Mouse (Mus musculus): Measurements from ENCODE around the gene Rnf145. TPM values are rescaled to one million over a fixed set of nuclear protein-coding genes. Genes with fewer than 3 reads are reported as not detected.
A peak's percentile ranks its signal among the peaks of the same experiment; 100 is the strongest.

Gene Rnf145
- polyA plus RNA-seq, 1 experiment = 63.6 TPM

DNA sequence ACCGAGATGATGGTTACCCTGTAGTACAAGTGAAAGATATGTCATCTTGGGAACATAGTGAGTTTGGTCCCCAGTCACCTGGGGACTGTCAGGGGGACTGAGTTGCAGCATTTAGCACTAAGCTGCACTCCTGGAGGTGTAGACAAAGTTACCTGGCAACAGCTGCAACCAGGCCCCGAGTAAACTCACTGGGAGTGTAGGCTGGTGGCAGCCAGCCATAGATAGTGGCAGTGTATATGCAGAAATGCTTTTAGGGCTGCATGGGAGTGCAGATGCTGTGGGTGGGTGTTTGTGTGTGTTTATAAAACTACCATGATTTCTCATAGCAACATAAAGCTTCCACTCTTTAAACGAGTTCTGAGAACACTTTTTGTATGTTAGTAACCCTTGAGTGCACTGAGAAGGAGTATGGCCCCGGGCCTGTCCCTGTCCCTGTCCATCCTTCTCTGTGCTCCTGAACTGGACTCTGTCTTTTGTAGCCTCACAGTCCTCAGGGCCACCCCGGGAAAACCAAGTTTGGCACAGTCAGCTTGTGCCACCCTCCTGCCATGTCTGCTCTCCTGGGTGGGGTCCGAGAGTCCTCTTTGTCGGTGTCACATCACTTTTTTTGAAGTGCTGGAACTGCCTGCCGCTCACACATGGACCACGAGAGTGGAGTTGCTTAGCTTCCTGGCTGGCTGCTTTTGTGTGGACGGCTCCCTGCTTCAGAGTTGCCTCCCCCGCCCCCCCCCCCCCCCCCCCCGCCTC, 43.8 kb downstream of the Rnf145 start:
- no peak for DNase-seq (ENCODE audit: low read depth)

DNA sequence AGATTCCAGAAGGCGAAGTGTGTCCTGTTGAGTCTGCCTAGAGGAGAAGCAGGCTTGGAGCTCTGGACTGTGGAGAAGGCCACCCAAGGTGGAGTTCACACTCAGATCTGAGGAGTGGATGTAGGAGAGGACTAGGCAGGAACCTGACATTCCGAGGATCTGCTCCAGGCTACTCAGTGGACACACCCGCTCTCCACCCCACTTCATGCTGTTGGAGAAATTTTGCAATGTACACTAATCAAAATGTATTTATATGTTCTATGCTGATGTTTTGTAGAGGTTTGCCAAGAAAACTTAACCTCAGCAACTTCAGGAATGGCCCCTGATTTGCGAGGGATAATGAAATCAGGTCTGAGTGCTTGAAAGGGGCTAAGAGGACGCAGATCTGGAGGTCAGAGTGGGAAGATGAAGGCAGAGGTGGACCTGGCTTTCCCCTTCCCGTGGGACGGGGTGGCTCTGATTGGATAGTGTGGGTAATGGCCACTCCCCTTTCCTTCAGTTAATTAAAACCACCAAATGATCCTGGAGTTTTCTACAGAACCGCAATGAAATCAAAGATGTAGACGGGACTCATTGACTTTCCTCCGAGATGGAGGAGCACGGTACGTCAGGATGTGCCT, 45.6 kb downstream of the Rnf145 start:
- DNase-seq (ENCODE audit: low read depth) = no peak

DNA sequence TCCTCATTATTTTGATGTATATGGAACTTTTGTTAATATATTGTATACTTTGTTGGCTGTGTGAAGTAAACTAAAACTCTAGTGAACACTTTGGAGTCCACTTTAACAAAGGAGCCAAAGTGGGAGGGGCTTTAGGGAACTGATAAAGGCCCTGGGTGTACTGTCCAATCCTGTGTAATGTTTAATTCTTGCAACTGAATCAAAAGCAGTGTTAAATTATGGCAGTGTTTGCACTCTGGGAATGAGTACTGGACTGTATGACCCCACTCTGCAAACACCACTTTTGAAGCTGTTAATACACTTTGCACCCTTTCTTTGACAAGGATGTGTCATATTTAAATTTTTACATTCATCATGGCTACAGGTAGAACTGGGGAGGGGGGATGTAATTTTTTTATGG, 46.2 kb downstream of the Rnf145 start:
- DNase-seq (ENCODE audit: low read depth) = no peak

GRCm38 (mm10) chr11:44570336-44570735, 51.6 kb downstream of the Rnf145 start:
- peak; percentile 13 for DNase-seq (ENCODE audit: low read depth)

DNA sequence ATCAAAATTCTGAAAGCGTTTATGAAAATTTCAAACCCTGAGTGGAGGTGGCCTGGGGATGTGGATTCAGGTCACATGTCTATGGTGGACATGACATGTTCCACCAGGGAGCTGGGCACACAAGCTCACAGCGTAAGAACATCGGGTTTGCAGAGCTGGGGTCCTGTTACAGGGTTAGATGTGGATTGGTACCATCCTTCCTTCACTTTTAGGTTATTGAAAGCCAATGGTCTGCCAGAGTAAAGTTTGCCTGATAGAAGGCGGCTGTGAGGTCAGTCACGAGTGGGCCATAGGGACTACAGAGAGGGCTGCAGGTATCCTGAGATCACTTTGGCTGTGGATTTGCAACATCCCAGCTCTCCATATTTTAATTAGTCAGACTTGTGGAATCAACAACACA, 54.0 kb downstream of the Rnf145 start:
- no peak for DNase-seq (ENCODE audit: low read depth)

GRCm38 (mm10) chr11:44573396-44573795, 54.6 kb downstream of the Rnf145 start:
- no peak for DNase-seq (ENCODE audit: low read depth)

- DNase-seq (ENCODE audit: low read depth) = no peak
These were observed 55.6 kb downstream of the Rnf145 start for GRCm38 (mm10) chr11:44574391-44574790.

- no peak for DNase-seq (ENCODE audit: low read depth)
These were observed 56.1 kb downstream of the Rnf145 start for GRCm38 (mm10) chr11:44574820-44575219.

DNA sequence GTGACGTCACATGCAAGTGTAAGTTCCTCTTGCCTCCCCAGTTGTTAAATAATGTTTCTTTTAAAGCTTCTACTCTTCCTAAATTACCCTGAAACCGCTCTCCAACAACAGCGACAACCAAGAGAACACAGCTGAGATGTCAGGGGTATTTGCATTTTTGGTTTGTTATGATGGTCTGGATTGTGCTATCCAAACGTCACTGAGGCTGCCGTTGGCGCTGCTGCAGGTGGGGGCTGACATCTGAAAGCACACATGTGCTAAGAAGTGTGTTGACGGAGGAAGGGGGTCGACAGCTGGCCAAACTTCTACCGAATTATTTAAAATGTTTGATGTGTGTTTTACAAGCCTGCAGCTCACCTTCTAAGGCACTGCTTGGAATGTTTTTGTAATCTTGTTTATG, 59.1 kb downstream of the Rnf145 start:
- DNase-seq (ENCODE audit: low read depth) = no peak

- no peak for DNase-seq (ENCODE audit: low read depth)
These were observed 62.5 kb downstream of the Rnf145 start for GRCm38 (mm10) chr11:44581277-44581683.

DNA sequence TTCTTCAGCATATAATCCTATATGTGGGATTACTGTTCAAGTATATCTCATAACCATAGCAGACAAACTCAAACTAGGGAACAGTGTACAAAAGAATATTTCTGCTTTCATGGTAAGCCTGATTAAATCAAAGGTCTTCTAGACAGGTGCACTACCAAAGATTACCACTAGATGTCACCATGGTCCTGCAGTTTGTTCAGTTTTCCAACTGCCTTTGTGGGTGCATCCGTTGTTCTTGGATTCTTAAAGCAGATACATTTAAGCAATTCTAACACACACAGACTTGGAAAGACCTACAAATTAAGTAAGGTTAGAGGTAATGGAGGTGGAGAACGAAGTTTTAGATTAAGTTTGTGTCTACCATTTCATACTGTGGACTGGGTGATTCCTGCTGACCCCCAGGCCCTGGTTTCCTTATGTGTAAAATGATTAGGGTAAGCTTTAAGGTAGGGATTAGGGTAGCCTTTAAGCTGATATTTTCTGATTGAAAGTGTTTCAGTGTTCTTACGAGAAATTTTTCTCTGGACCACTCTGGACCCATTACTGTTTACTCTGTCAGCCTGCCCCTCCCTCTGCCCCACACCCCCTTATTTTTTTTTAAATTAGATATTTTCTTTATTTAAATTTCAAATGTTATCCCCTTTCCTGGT, 67.4 kb downstream of the Rnf145 start:
- no peak for DNase-seq (ENCODE audit: low read depth)

GRCm38 (mm10) chr11:44593016-44593415, 74.3 kb downstream of the Rnf145 start:
- no peak for DNase-seq (ENCODE audit: low read depth)

DNA sequence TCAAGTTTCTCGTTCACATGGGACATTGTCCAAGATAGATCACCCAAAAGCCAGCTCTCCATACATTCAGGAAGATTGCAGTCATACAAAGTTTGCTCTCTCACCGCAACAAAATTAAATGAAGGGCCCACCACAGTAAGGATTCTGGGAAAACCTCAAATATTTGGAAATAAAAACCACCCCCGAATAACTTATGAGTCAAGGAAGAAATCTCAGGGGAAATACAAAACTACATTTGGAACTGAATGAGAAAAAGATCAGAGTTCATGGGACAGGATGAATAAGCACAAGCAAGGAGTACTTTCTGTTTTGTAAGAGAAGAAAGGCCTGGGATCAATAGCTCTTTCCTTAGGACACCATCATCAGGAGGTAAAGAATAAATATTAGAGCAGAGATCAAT, 76.0 kb downstream of the Rnf145 start:
- no peak for DNase-seq (ENCODE audit: low read depth)

DNA sequence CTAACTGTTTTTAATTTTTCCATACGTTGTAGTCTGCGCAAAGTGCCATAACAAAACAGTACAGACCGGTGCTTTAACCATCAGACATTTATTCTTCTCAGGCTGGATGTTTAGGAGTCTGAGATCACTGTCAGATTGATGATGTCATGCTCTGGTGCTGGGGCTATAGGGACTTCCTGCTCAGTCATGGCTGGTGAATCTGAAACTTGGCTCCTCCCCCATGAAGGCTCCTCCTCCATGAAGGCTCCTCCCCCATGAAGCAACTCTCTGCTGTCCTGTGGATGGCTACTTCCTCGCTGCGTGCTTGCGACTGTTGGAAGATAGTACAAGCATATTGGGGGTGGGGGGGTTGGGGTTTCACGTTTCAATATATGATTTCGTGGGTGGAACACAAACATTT, 88.1 kb downstream of the Rnf145 start:
- no peak for DNase-seq (ENCODE audit: low read depth)

DNA sequence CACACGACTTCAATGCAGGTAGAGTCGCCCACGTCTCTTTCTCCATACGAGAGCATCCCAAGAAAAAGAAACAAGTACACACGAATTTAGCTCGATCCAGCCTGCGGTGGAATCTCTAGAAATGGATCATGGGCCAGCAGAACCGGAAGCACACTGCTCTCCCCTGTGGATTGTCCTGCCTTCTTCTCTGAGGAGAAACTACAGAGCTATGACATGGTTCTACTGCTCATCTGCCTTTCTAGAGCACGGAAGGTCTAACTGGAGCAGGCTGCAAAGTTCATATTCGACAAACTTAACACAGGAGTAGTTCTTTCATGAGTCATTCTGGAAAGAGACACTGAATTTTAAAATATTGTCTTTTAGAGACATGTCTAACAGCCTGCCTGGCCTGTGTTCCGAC, 89.9 kb downstream of the Rnf145 start:
- no peak for DNase-seq (ENCODE audit: low read depth)

DNA sequence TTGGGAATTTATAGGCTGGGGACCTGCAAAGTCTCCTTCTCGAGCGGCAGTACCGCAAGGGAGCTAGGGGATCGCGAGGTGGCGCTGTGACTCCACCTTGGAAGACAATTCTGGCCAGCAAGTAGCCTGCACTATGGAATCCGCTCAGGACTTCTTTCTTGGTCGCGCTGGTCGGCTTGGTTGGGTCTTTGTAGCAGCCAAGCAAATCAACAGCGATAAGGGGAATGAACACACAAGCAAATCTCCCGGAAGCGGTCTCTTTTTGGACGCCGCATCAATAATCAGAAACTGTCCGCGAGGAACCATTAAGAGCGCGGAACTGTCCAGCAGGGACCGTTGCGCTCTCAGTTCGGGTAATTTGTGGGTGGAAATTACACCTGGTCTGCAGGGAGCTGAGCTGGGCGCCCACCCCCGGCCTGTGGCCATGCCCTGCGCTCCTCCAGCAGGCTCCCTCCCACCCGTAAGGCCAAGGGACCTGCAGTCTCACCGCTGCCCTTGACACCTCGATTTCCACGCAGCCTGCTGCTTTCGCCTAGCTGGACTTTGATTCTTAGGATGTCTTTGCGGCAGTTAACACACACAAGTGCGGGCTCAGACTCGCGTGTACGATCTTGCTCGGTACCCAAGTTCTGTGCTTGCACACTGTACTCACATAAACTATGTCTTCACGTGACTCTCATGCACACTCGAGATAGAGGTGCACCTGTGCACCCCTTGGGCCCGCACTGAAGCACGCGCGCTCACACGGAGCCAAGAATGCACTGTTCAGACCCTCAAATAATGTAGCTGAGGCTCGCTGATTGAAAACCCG, 92.4 kb downstream of the Rnf145 start:
- no peak for DNase-seq (ENCODE audit: low read depth)

DNA sequence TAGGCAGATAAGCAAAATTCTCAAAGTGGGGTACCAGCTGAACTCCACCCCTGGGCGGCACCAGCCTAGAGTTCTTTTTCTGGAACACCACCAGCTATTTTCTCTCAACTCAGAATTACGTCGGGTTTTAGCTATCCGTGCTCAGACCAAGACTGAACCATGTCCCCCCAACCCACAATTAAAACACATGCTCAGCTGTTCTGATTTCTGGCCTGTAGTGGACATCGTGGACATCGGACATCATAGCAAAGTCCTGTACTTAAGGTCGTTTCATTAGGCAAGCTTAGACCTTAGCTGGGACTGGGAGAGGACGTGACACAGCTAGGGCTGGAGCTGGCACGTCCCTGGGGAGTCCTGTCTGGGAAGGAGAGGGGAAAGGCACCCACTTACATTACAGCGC, 93.4 kb downstream of the Rnf145 start:
- no peak for DNase-seq (ENCODE audit: low read depth)

DNA sequence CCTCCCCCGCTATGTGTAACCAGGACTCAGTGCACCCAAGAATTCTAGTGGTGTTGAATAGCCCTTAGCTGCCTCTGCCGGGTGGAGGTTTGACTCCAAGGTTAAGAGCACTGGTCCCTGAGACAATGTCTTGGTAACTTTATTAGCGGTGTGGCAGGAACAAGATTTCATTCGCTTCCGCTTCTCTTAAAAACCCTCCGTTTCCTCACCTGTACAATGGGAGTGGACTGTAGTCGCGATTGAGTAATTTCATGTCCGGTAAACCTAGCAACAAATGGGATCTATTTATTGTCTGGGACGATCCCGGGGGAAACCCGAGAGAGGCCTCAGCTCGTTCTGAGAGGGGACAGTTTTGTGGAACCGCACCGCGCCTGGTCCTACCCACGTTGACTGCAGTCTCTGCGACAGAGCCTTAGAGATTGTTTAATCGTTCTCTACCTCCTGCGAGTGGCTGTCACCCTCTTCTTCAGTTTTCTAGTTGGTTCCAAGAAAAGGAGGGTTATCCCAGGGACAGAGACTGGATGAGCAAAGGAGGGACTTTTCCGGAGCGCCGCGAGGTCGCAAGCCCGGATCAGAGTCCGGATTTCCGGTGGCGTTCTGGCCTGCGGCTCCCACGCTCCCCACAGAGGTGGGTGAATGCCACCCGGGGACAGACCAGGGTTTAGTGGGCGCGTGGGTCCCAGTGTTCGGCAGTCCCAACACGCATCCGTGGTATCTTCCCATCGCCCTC, 94.1 kb downstream of the Rnf145 start:
- no peak for DNase-seq (ENCODE audit: low read depth)

DNA sequence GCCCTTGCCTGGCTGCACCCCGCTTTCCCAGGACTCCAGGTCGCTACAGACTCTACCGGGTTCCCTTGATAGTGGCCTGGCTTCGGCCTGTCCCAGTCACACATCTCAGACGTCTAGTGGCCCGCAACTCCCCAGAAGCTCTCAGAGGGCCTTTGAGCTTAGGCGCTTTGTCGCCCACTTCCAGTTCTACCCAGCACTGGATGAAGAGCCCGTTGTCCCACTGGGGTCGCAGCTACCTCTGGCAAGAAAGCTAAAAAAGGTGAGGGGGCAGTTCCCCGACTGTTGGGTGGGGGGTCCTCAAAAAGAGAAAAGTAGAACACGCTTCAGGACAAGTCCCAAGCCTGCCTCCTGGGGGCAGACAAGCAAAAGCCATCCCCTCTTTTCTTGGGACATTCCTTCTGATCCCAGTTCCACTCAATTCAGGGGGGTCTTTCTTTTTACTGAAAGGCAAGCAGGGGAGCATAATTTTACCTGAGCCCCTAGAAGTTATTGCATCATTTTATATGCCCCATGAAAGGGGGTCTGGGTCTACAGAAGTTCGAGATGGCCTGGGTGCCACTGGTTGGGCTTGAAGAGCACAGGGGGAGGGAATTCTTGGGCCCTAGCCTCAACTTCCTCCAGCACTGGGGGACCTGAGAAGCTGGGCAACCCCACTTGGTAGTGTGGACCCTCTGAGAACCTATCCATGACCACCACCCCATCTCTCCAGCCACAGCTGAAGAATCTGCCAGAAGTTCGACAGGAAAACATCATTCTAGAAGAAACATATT, 94.8 kb downstream of the Rnf145 start:
- DNase-seq (ENCODE audit: low read depth) = no peak
